ENCODE assay signal across 11 mouse cellular contexts in the genomic region with DNA sequence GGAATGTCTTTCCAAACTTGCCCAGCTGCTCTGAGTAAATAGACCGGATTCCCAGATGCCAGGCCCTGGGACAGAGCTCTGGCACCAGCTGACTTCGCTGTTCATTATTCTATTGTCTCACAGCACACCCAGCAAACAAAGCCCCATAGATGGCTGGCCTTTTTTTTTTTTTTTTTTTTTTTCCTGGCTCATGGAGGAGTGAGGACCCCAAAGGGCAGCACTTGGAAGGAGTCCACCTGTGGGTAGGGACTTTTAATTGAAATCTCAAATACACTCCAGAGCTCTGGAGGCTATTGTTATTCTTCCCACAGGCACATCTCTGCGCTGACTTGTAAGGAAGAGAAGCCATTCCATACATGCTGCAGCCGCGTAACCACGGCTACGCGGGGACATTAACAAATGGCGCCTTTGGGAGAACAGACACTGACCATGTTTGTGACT.
DNase-seq lines count a peak whose midpoint lies in the region; ATAC-seq lines count a peak whose summit lies in the region.
"Had no signal": no experiment of that assay in that cellular context is flagged by ENCODE, and none has a peak within 500 bp of the region (broad histone marks: within the 10 kb centered on the region; RNA-seq: fewer than 3 reads in every experiment).

No protein-coding gene starts in this region.

- H3K9ac ChIP-seq in embryonic facial prominence, embryonic 11.5 days (replicated peaks; ENCODE audit: low read length): no peak overlapping the region
- no peak overlapping the region for H3K9ac ChIP-seq in neural tube, embryonic 14.5 days (replicated peaks; ENCODE audit: low read depth, low read length)
- H3K9ac ChIP-seq: limb, embryonic 12.5 days had no signal

- no peaks in the 10 kb centered on the region for H3K4me1 ChIP-seq in embryonic facial prominence, embryonic 11.5 days (ENCODE audit: control insufficient read depth, insufficient read depth, low read length)
- no peaks in the 10 kb centered on the region for H3K4me1 ChIP-seq in embryonic facial prominence, embryonic 10.5 days
- 0 out of 2 replicates have a peak, but pooled peaks cover 3% of the 10 kb centered on the region for H3K4me1 ChIP-seq in neural tube, embryonic 14.5 days (ENCODE audit: control insufficient read depth, insufficient read depth, low read length)
- H3K4me1 ChIP-seq: limb, embryonic 12.5 days had no signal

- no peak overlapping the region for H3K4me2 ChIP-seq in embryonic facial prominence, embryonic 11.5 days (ENCODE audit: low read depth, low read length)
- H3K4me2 ChIP-seq in neural tube, embryonic 14.5 days (ENCODE audit: low read depth, low read length): 0 out of 2 replicates have a peak overlapping the region, but pooled peaks have one; percentile 14
- H3K4me2 ChIP-seq: limb, embryonic 12.5 days had no signal

- H3K27ac ChIP-seq in embryonic facial prominence, embryonic 11.5 days (replicated peaks; ENCODE audit: low read depth, low read length): no peak overlapping the region
- H3K27ac ChIP-seq in embryonic facial prominence, embryonic 10.5 days (replicated peaks): no peak overlapping the region
- H3K27ac ChIP-seq in neural tube, embryonic 14.5 days (ENCODE audit: low read depth, low read length): no peak overlapping the region; the same call in 1 of the 2 replicates
- H3K27ac ChIP-seq: limb, embryonic 12.5 days had no signal

- no peaks in the 10 kb centered on the region for H3K36me3 ChIP-seq in embryonic facial prominence, embryonic 11.5 days (replicated peaks; ENCODE audit: control insufficient read depth, insufficient read depth, low read depth, low read length)
- no peaks in the 10 kb centered on the region for H3K36me3 ChIP-seq in embryonic facial prominence, embryonic 10.5 days (replicated peaks)
- no peaks in the 10 kb centered on the region for H3K36me3 ChIP-seq in neural tube, embryonic 14.5 days (ENCODE audit: control insufficient read depth, insufficient read depth, low read length)
- H3K36me3 ChIP-seq: limb, embryonic 12.5 days had no signal

- 0 out of 2 replicates have a peak, but pooled peaks have one; percentile 14 for ATAC-seq in embryonic facial prominence, embryonic 11.5 days (replicated peaks; ENCODE audit: insufficient number of reproducible peaks, low FRiP score, low TSS enrichment, low read depth)
- peak; percentile 92 for ATAC-seq in neural tube, embryonic 14.5 days (ENCODE audit: low read depth)

- no peaks in the 10 kb centered on the region for H3K9me3 ChIP-seq in embryonic facial prominence, embryonic 11.5 days (replicated peaks; ENCODE audit: control insufficient read depth, low read length)
- H3K9me3 ChIP-seq in embryonic facial prominence, embryonic 10.5 days: no peaks in the 10 kb centered on the region
- H3K9me3 ChIP-seq in neural tube, embryonic 14.5 days (ENCODE audit: control insufficient read depth, low read length): no peaks in the 10 kb centered on the region

- no peak overlapping the region for H3K4me3 ChIP-seq in embryonic facial prominence, embryonic 11.5 days (ENCODE audit: low read depth, low read length)
- no peak overlapping the region for H3K4me3 ChIP-seq in embryonic facial prominence, embryonic 10.5 days
- no peak overlapping the region for H3K4me3 ChIP-seq in neural tube, embryonic 14.5 days (ENCODE audit: low read depth, low read length)
- H3K4me3 ChIP-seq: limb, embryonic 12.5 days had no signal

- DNase-seq in embryonic facial prominence, embryonic 11.5 days (ENCODE audit: low spot score): no peak
- no peak for DNase-seq in embryonic facial prominence, embryonic 10.5 days (ENCODE audit: low spot score)
- peak; percentile 57 for DNase-seq in embryo, embryonic 10.5 days (ENCODE audit: low spot score)
- DNase-seq in layer of hippocampus, adult 9-11 months: peak; percentile 54
- DNase-seq in natural killer cell, adult 2 months (ENCODE audit: low spot score in 2 of 2): no peak
- no peak for DNase-seq in heart, adult 18-20 months
- no peak for DNase-seq in kidney, adult 9 months
- DNase-seq: adrenal gland, postnatal 10 days; heart, postnatal 4 days had no signal

- 85% methylated on average over 9 of the region's 9 CpGs for WGBS in embryonic facial prominence, embryonic 11.5 days
- 89% methylated on average over 9 of the region's 9 CpGs for WGBS in embryonic facial prominence, embryonic 10.5 days
- WGBS in neural tube, embryonic 14.5 days: 30% methylated on average over 9 of the region's 9 CpGs

- no peaks in the 10 kb centered on the region for H3K27me3 ChIP-seq in embryonic facial prominence, embryonic 11.5 days (ENCODE audit: control insufficient read depth, insufficient read depth, low read length)
- H3K27me3 ChIP-seq in embryonic facial prominence, embryonic 10.5 days (replicated peaks; ENCODE audit: low read depth, poor library complexity, severe bottlenecking): no peaks in the 10 kb centered on the region
- no peaks in the 10 kb centered on the region for H3K27me3 ChIP-seq in neural tube, embryonic 14.5 days (ENCODE audit: control insufficient read depth, insufficient read depth, low read length)
- H3K27me3 ChIP-seq: limb, embryonic 12.5 days had no signal

Comparison
In these comparisons a context has a peak if more than half of its experiments do, and no peak if none do; other contexts are left out.
1. DNase-seq: peak in embryo, embryonic 10.5 days (single experiment) and layer of hippocampus, adult 9-11 months (single experiment); none in embryonic facial prominence, embryonic 11.5 days (single experiment), embryonic facial prominence, embryonic 10.5 days (single experiment), natural killer cell, adult 2 months (0 of 2), heart, adult 18-20 months (0 of 2) and kidney, adult 9 months (single experiment).